Mouse (Mus musculus) heart, adult 2 months (tissue): ENCODE measurements around the gene Prdm16.

ENCODE experiments used
- CTCF ChIP-seq: fragments of 200-600 bp; IDR thresholded peaks from 2 replicates; pipeline ENCODE4 v1.8.1; 2022; ENCODE audit warnings: antibody characterized with exemption, mild to moderate bottlenecking, moderate library complexity
- EP300 ChIP-seq: fragments of 200-500 bp; IDR thresholded peaks from 2 replicates; pipeline ENCODE4 v1.6.1; 2011; ENCODE audit warnings: low read depth, low read length, control low read depth; ENCODE audit not compliant: insufficient read depth
- POLR2A ChIP-seq: fragments of 200-500 bp; IDR thresholded peaks from 2 replicates; pipeline ENCODE4 v1.6.1; 2011; ENCODE audit warnings: mild to moderate bottlenecking, low read depth, low read length, control low read depth; ENCODE audit not compliant: insufficient read depth

DNA sequence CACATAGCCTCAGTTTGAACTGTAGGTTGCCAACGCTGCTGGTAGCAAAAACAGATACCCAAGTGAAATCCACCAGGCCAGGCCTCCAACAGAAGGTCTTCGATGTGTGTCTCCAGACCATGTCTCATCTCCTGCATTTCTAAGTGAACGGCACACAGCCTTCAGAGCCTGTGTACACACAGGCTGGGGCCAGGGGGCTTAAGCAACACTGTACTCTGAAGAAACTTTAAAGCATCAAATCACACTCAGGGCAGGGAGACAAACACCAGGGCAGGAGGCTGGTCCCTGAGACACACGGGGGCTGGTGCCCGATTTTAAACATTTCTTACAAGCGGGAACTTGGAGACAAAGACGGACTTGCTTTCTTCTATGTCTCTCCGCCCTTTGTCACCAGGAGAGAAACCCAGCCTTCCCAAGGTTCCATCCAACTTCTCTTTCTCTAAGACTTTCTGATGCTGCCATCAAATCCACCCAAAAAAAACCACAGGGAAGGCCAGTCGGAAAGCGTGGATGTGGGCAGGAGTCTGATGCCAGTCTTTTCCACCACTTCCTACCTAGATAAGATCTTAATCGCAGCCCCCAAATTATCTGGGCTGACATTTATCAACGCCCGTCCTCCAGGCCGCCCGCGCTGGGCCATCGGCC lies 42.4 kb downstream of the Prdm16 start:
- no peak for TF ChIP-seq CTCF
- TF ChIP-seq POLR2A = no peak
- TF ChIP-seq EP300 = no peak
